ENCODE assay signal across 11 mouse cellular contexts in genomic region chr14:76817189-76817772, GRCm38 (mm10).
DNase-seq lines count a peak whose midpoint lies in the region; ATAC-seq and TF ChIP-seq lines count a peak whose summit lies in the region.
"Had no signal": no experiment of that assay in that cellular context is flagged by ENCODE, and none has a peak within 500 bp of the region (broad histone marks: within the 10 kb centered on the region; RNA-seq: fewer than 3 reads in every experiment).

No protein-coding gene starts in this region.

- peak in 1 of 2 experiments; percentile 28 for DNase-seq in heart, adult 2 months
- DNase-seq in heart, postnatal 14 days: no peak
- peak; percentile 61 for DNase-seq in adrenal gland, postnatal 10 days
- peak; percentile 71 for DNase-seq in kidney, postnatal 14 days
- peak; percentile 26 to 51 for DNase-seq in lung, postnatal 4 days
- no peak for DNase-seq in thymus, postnatal 10 days (ENCODE audit: low spot score in 2 of 2)
- DNase-seq: embryo, embryonic 11 days had no signal

- no peak overlapping the region for H3K4me3 ChIP-seq in heart, adult 2 months
- no peak overlapping the region for H3K4me3 ChIP-seq in forebrain, embryonic 13.5 days
- H3K4me3 ChIP-seq in hindbrain, embryonic 16.5 days (ENCODE audit: low read length): no peak overlapping the region
- H3K4me3 ChIP-seq: hindbrain, embryonic 15.5 days; limb, embryonic 13.5 days had no signal

- no peak for TF ChIP-seq EP300 in heart, adult 2 months (IDR thresholded peaks at IDR 0.05; ENCODE audit: insufficient read depth, low read depth, low read length)

- no peak overlapping the region for H3K9ac ChIP-seq in heart, adult 2 months (ENCODE audit: low read depth, low read length)
- H3K9ac ChIP-seq in forebrain, embryonic 13.5 days: no peak overlapping the region
- no peak overlapping the region for H3K9ac ChIP-seq in hindbrain, embryonic 16.5 days (ENCODE audit: low read depth, low read length)
- H3K9ac ChIP-seq: hindbrain, embryonic 15.5 days; limb, embryonic 13.5 days had no signal

- no peak for TF ChIP-seq CTCF in heart, adult 2 months (IDR thresholded peaks at IDR 0.05)

- no peak overlapping the region for H3K4me2 ChIP-seq in forebrain, embryonic 13.5 days
- no peak overlapping the region for H3K4me2 ChIP-seq in hindbrain, embryonic 16.5 days (ENCODE audit: low read length)
- H3K4me2 ChIP-seq: hindbrain, embryonic 15.5 days; limb, embryonic 13.5 days had no signal

- H3K9me3 ChIP-seq in forebrain, embryonic 13.5 days (replicated peaks): no peaks in the 10 kb centered on the region
- H3K9me3 ChIP-seq in hindbrain, embryonic 16.5 days (ENCODE audit: control insufficient read depth, low read length): no peaks in the 10 kb centered on the region
- H3K9me3 ChIP-seq: hindbrain, embryonic 15.5 days; limb, embryonic 13.5 days had no signal

- peaks cover 5% of the 10 kb centered on the region; the same call in 1 of the 2 replicates for H3K36me3 ChIP-seq in heart, adult 2 months (ENCODE audit: control insufficient read depth, insufficient read depth, low read length)
- H3K36me3 ChIP-seq in forebrain, embryonic 13.5 days (ENCODE audit: poor library complexity, severe bottlenecking): no peaks in the 10 kb centered on the region
- H3K36me3 ChIP-seq in hindbrain, embryonic 16.5 days (ENCODE audit: control insufficient read depth, insufficient read depth, low read length): no peaks in the 10 kb centered on the region
- H3K36me3 ChIP-seq: hindbrain, embryonic 15.5 days; limb, embryonic 13.5 days had no signal

- WGBS in heart, adult 2 months: 55% methylated on average over 5 of the region's 5 CpGs
- 61% methylated on average over 5 of the region's 5 CpGs for WGBS in forebrain, embryonic 13.5 days
- WGBS in hindbrain, embryonic 16.5 days: 73% methylated on average over 5 of the region's 5 CpGs

- no peaks in the 10 kb centered on the region for H3K27me3 ChIP-seq in heart, adult 2 months (ENCODE audit: control insufficient read depth, insufficient read depth, low read length)
- no peaks in the 10 kb centered on the region for H3K27me3 ChIP-seq in forebrain, embryonic 13.5 days
- no peaks in the 10 kb centered on the region for H3K27me3 ChIP-seq in hindbrain, embryonic 16.5 days (replicated peaks; ENCODE audit: control insufficient read depth, insufficient read depth, low read length)
- H3K27me3 ChIP-seq: hindbrain, embryonic 15.5 days; limb, embryonic 13.5 days had no signal

- no peak for ATAC-seq in forebrain, embryonic 13.5 days
- ATAC-seq in hindbrain, embryonic 16.5 days: no peak

- peaks cover 28% of the 10 kb centered on the region for H3K4me1 ChIP-seq in heart, adult 2 months (ENCODE audit: control insufficient read depth, insufficient read depth, low read length)
- peaks cover 23% of the 10 kb centered on the region for H3K4me1 ChIP-seq in forebrain, embryonic 13.5 days
- peaks cover 14% of the 10 kb centered on the region for H3K4me1 ChIP-seq in hindbrain, embryonic 16.5 days (ENCODE audit: control insufficient read depth, insufficient read depth, low read depth, low read length)

- TF ChIP-seq POLR2A in heart, adult 2 months (IDR thresholded peaks at IDR 0.05; ENCODE audit: insufficient read depth, low read depth, low read length): no peak

- peak overlapping the region; percentile 95 for H3K27ac ChIP-seq in heart, adult 2 months
- no peak overlapping the region for H3K27ac ChIP-seq in forebrain, embryonic 13.5 days
- no peak overlapping the region for H3K27ac ChIP-seq in hindbrain, embryonic 16.5 days (ENCODE audit: low read depth, low read length)
- H3K27ac ChIP-seq: hindbrain, embryonic 15.5 days; limb, embryonic 13.5 days had no signal

- no peaks in the 10 kb centered on the region for H3K79me2 ChIP-seq in heart, adult 2 months (replicated peaks; ENCODE audit: control insufficient read depth, insufficient read depth, low read length)

- intact Hi-C loops in heart, adult 2 months (cut with DNase I): loop anchor here (5.0 kb wide), 4 partner anchors 105 to 195 kb away; no protein-coding TSS in a partner anchor
- intact Hi-C loops in heart, postnatal 14 days (cut with DNase I): loop anchor here (5.0 kb wide), 1 partner anchor 195 kb away; no protein-coding TSS in a partner anchor

Comparison
In these comparisons a context has a peak if more than half of its experiments do, and no peak if none do; other contexts are left out.
1. DNase-seq: peak in adrenal gland, postnatal 10 days (single experiment), kidney, postnatal 14 days (single experiment) and lung, postnatal 4 days (2 of 2); none in heart, postnatal 14 days (0 of 2) and thymus, postnatal 10 days (0 of 2).